Mouse (Mus musculus): ENCODE measurements around the gene Snx19. TPM values are rescaled to one million over a fixed set of nuclear protein-coding genes. Genes with fewer than 3 reads are reported as not detected.

Gene Snx19
- polyA plus RNA-seq, 1 experiment: 20.2 TPM

DNA sequence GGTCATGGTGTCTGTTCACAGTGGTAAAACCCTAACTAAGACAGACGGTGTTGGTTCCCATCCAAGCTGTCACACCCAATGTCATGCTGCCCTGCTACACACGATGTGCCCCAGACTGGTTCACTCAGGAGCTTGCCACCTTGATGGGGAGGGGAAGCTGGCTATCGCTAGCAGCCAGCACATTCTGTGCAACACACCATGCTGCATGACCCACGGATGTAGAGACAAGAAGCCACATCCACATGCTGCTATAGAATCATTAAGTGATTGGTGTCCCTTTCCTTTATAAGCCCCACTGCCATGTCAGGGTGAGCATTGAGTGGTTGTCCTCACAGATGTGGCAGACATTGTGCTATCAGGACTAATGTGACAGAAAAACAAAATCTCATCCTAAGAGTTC lies 55.2 kb downstream of the Snx19 start:
- DNase-seq (ENCODE audit: low spot score): no peak

DNA sequence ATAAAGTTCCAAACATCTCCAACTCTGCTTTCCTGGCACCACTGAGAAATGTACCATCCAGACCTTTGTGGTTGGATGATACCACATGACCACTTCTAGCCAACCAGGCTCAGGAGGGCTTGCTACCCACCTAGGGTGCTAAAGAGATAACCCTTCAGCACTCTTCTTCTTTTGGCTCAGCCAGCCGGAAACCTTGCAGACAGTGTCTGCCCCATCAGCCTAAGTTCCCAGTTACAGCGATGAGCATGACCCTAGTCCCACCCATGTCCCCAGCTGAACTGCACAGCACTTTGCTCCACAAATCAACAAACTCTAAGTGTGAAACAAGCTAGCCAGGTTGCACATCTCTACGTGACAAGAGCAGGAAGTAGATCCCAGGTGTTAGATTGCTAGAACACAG lies 57.3 kb downstream of the Snx19 start:
- DNase-seq (ENCODE audit: low spot score): no peak

DNA sequence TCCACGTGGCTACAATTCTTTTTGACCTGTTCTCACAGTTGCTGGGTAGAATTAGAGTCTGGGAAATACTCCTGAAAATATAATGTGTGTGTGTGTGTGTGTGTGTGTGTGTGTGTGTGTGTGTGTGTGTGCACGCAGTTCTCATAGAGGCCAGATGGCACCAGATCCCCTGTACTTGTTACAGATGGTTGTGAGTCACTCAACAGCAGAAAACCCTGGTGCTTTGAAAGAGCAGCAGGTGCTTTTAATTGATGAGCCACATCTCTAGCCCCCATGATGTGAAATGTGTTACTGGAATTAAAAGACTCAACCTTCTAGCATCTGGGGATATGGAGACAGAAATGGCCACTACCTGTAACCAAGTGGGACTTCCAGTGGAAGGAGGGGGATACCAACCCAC lies 58.3 kb downstream of the Snx19 start:
- DNase-seq (ENCODE audit: low spot score): no peak

DNA sequence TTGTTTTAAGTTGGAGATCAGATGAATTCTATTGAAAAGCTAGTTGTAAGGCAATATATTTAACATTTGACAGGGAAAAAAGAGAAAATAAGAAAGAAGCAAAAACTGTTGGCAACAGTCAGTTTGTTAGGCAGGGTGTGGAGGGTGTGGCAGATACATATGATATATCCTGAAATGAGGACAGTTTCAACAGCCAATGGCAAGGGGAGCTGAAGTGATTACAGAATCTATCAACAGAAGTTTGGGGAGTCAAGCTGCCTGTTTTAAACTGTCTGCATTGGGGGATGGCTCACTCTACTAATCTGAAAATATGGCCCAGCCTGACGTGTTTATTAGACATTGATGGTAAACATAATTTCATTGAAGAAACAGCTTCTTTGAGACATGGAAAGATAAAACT lies 61.5 kb downstream of the Snx19 start:
- DNase-seq (ENCODE audit: low spot score): no peak

DNA sequence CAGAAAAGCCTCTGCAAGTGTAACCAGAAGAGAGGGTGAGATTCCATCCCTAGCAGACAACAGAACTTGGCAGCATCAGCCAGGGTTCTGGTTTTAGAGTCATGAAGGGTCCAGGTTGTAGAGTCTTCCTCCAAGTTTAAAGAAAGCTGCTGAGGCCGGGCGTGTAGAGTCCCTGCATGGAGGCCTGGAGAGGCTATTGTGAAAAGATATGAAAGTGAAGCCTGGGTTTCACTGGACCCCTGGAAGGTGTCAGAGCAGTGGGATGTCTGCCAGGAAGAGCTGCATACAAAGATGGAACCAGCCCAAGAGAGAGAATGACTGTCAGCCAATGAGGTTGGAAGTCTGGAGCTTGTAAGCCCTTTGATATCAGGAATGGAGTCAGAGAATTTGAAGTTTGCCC lies 67.5 kb downstream of the Snx19 start:
- DNase-seq (ENCODE audit: low spot score): no peak

DNA sequence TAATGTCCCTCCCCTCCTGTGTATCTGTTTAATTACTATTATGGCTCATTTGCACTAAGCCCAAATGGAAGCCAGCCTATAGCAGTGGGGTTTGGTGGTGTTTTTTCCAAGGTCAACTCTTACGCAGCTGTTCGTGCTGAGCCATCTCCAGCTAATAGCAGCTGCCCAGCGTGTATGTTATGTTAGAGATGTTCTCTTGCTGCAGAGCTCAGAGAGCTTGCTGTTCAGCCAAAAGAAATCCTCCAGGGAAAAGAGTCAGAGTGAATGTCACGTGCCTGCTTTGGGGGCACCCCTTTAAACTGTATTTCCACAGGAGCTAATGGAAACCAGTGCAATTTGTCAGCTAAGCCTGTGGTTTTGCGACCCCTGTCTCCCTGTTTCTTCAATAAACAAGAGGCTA lies 82.1 kb downstream of the Snx19 start:
- DNase-seq (ENCODE audit: low spot score): no peak

DNA sequence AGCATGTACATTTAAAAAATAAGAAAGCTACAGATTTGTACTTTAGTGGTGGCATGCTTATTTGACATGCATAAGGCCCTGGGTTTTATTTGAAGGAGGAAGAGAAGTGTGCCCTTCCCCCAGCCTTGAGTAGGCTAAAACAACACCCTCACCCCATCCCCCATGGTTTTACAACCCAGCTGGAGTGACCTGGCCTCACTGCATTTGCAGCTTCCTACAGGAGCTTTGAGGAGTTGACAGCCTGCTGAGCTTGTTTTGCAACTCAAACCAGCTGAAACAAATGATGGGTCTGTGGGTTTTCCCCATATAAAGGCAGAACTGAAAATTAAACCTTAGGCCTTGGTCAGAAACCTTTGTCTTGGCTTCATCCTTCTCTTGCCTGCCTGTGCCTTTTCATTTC lies 89.0 kb downstream of the Snx19 start:
- DNase-seq (ENCODE audit: low spot score): no peak

Data from urinary bladder, adult 2 months (tissue).